Mouse (Mus musculus): Measurements from ENCODE around the gene Gpr146. TPM values are rescaled to one million over a fixed set of nuclear protein-coding genes. Genes with fewer than 3 reads are reported as not detected.

Gene Gpr146
- total and polyA plus RNA-seq, 3 experiments: 21.3 to 34.2 (median 26.8) TPM

- DNase-seq (ENCODE audit: low spot score) (no peak), ATAC-seq (ENCODE audit: extremely low read depth, insufficient number of reproducible peaks, low FRiP score, poor library complexity, severe bottlenecking) (no peak)
- H3K4me3 ChIP-seq (ENCODE audit: low read depth, low read length): no peak overlapping the region
- peaks cover 22% of the 10 kb centered on the region for H3K4me1 ChIP-seq (ENCODE audit: insufficient read depth, low read depth, low read length)
- no peaks in the 10 kb centered on the region for H3K27me3 ChIP-seq (ENCODE audit: insufficient read depth, low read length)
- no peaks in the 10 kb centered on the region for H3K9me3 ChIP-seq (replicated peaks)
- no peak for TF ChIP-seq GATA2 (IDR thresholded peaks at IDR 0.05; ENCODE audit: borderline replicate concordance, low read depth, low read length)
- TF ChIP-seq GATA1 (IDR thresholded peaks at IDR 0.05; ENCODE audit: borderline replicate concordance, low read length): no peak
- no peak for TF ChIP-seq TAL1 (conservative IDR thresholded peaks at IDR 0.05; ENCODE audit: low read depth, low read length)
- no peak for TF ChIP-seq POLR2AphosphoS5 (IDR thresholded peaks at IDR 0.05; ENCODE audit: insufficient replicate concordance, low read depth, low read length)
- no peak for TF ChIP-seq CTCF (IDR thresholded peaks at IDR 0.05; ENCODE audit: low read depth, low read length)
- H3K36me3 ChIP-seq (replicated peaks): peaks cover 96% of the 10 kb centered on the region
These were observed 29.8 kb downstream of the Gpr146 start for GRCm38 (mm10) chr5:139407121-139407885.

GRCm38 (mm10) chr5:139408511-139408910, 31.0 kb downstream of the Gpr146 start:
- Histone ChIP-seq H3K4me3 (ENCODE audit: low read depth, low read length) (no peak overlapping the region), H3K4me1 (ENCODE audit: insufficient read depth, low read depth, low read length) (peaks cover 22% of the 10 kb centered on the region), H3K9me3 (replicated peaks) (no peaks in the 10 kb centered on the region), H3K36me3 (replicated peaks) (peaks cover 92% of the 10 kb centered on the region), H3K27me3 (ENCODE audit: insufficient read depth, low read length) (no peaks in the 10 kb centered on the region)
- no peak for TF ChIP-seq POLR2AphosphoS5 (IDR thresholded peaks at IDR 0.05; ENCODE audit: insufficient replicate concordance, low read depth, low read length)
- no peak for TF ChIP-seq TAL1 (conservative IDR thresholded peaks at IDR 0.05; ENCODE audit: low read depth, low read length)
- no peak for TF ChIP-seq CTCF (IDR thresholded peaks at IDR 0.05; ENCODE audit: low read depth, low read length)
- no peak for TF ChIP-seq GATA2 (IDR thresholded peaks at IDR 0.05; ENCODE audit: borderline replicate concordance, low read depth, low read length)
- no peak for TF ChIP-seq GATA1 (IDR thresholded peaks at IDR 0.05; ENCODE audit: borderline replicate concordance, low read length)
- no peak for ATAC-seq (ENCODE audit: extremely low read depth, insufficient number of reproducible peaks, low FRiP score, poor library complexity, severe bottlenecking)
- DNase-seq (ENCODE audit: low spot score): no peak

- DNase-seq (ENCODE audit: low spot score) (no peak), ATAC-seq (ENCODE audit: extremely low read depth, insufficient number of reproducible peaks, low FRiP score, poor library complexity, severe bottlenecking) (no peak)
- Histone ChIP-seq H3K27me3 (ENCODE audit: insufficient read depth, low read length) (no peaks in the 10 kb centered on the region), H3K4me3 (ENCODE audit: low read depth, low read length) (no peak overlapping the region), H3K9me3 (replicated peaks) (no peaks in the 10 kb centered on the region), H3K36me3 (replicated peaks) (peaks cover 91% of the 10 kb centered on the region), H3K4me1 (ENCODE audit: insufficient read depth, low read depth, low read length) (peaks cover 18% of the 10 kb centered on the region)
- TF ChIP-seq POLR2AphosphoS5 (IDR thresholded peaks at IDR 0.05; ENCODE audit: insufficient replicate concordance, low read depth, low read length) (no peak), GATA2 (IDR thresholded peaks at IDR 0.05; ENCODE audit: borderline replicate concordance, low read depth, low read length) (no peak), GATA1 (IDR thresholded peaks at IDR 0.05; ENCODE audit: borderline replicate concordance, low read length) (no peak)
These were observed 31.9 kb downstream of the Gpr146 start for GRCm38 (mm10) chr5:139409412-139409811.

- Histone ChIP-seq H3K4me1 (ENCODE audit: insufficient read depth, low read depth, low read length) (peaks cover 15% of the 10 kb centered on the region), H3K9me3 (replicated peaks) (no peaks in the 10 kb centered on the region), H3K4me3 (ENCODE audit: low read depth, low read length) (no peak overlapping the region), H3K36me3 (replicated peaks) (peaks cover 91% of the 10 kb centered on the region), H3K27me3 (ENCODE audit: insufficient read depth, low read length) (no peaks in the 10 kb centered on the region)
- ATAC-seq (ENCODE audit: extremely low read depth, insufficient number of reproducible peaks, low FRiP score, poor library complexity, severe bottlenecking) (no peak), DNase-seq (ENCODE audit: low spot score) (no peak)
- TF ChIP-seq CTCF (IDR thresholded peaks at IDR 0.05; ENCODE audit: low read depth, low read length) (no peak), GATA2 (IDR thresholded peaks at IDR 0.05; ENCODE audit: borderline replicate concordance, low read depth, low read length) (no peak), GATA1 (IDR thresholded peaks at IDR 0.05; ENCODE audit: borderline replicate concordance, low read length) (no peak), TAL1 (conservative IDR thresholded peaks at IDR 0.05; ENCODE audit: low read depth, low read length) (no peak), POLR2AphosphoS5 (IDR thresholded peaks at IDR 0.05; ENCODE audit: insufficient replicate concordance, low read depth, low read length) (no peak)
These were observed 32.6 kb downstream of the Gpr146 start for GRCm38 (mm10) chr5:139410056-139410455.

- peaks cover 91% of the 10 kb centered on the region for H3K36me3 ChIP-seq (replicated peaks)
- no peak for ATAC-seq (ENCODE audit: extremely low read depth, insufficient number of reproducible peaks, low FRiP score, poor library complexity, severe bottlenecking)
These were observed 33.6 kb downstream of the Gpr146 start for GRCm38 (mm10) chr5:139411117-139411516.

GRCm38 (mm10) chr5:139411665-139412314, 34.3 kb downstream of the Gpr146 start:
- no peak for ATAC-seq (ENCODE audit: extremely low read depth, insufficient number of reproducible peaks, low FRiP score, poor library complexity, severe bottlenecking)
- Histone ChIP-seq H3K27me3 (ENCODE audit: insufficient read depth, low read length) (no peaks in the 10 kb centered on the region), H3K36me3 (replicated peaks) (peaks cover 94% of the 10 kb centered on the region), H3K4me1 (ENCODE audit: insufficient read depth, low read depth, low read length) (peaks cover 2% of the 10 kb centered on the region; the same call in 1 of the 2 replicates), H3K9me3 (replicated peaks) (no peaks in the 10 kb centered on the region), H3K4me3 (ENCODE audit: low read depth, low read length) (no peak overlapping the region)
- no peak for DNase-seq (ENCODE audit: low spot score)
- TF ChIP-seq GATA2 (IDR thresholded peaks at IDR 0.05; ENCODE audit: borderline replicate concordance, low read depth, low read length): no peak

More at GRCm38 (mm10) chr5:139411117-139411516, 33.6 kb downstream of the Gpr146 start:
- Histone ChIP-seq H3K27me3 (ENCODE audit: insufficient read depth, low read length) (no peaks in the 10 kb centered on the region), H3K4me3 (ENCODE audit: low read depth, low read length) (no peak overlapping the region), H3K4me1 (ENCODE audit: insufficient read depth, low read depth, low read length) (peaks cover 5% of the 10 kb centered on the region; the same call in 1 of the 2 replicates), H3K9me3 (replicated peaks) (no peaks in the 10 kb centered on the region)
- no peak for DNase-seq (ENCODE audit: low spot score)
- TF ChIP-seq CTCF (IDR thresholded peaks at IDR 0.05; ENCODE audit: low read depth, low read length): no peak
- TF ChIP-seq POLR2AphosphoS5 (IDR thresholded peaks at IDR 0.05; ENCODE audit: insufficient replicate concordance, low read depth, low read length): no peak
- no peak for TF ChIP-seq GATA1 (IDR thresholded peaks at IDR 0.05; ENCODE audit: borderline replicate concordance, low read length)
- no peak for TF ChIP-seq GATA2 (IDR thresholded peaks at IDR 0.05; ENCODE audit: borderline replicate concordance, low read depth, low read length)
- TF ChIP-seq TAL1 (conservative IDR thresholded peaks at IDR 0.05; ENCODE audit: low read depth, low read length): no peak
